Mouse (Mus musculus): ENCODE measurements around the gene Tmem92. TPM values are rescaled to one million over a fixed set of nuclear protein-coding genes. Genes with fewer than 3 reads are reported as not detected.

Gene Tmem92
- polyA plus RNA-seq, 1 experiment from 2014 or later: not detected

DNA sequence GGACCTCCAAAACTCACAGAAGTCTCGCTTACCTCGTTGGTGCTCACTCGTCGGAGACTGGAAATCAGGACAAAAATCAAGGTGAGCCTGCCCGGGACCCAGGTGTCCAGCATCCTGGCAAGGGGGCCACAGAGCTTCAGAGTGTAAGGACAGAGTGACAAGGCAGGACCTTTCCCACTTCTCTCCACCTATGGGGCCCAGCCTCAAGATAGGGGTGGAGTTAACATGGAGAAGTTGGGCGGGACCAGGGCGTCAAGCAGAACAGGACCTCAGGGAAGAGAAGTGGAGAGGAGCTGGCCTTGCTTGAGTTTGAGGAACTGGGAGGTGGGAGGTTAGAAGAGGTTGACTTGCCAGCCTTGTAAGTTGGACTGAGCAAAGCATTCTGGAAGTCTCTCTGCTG, 21.7 kb downstream of the Tmem92 start:
- Histone ChIP-seq H3K4me2 (replicated peaks) (no peak overlapping the region), H3K27ac (no peak overlapping the region), H3K4me1 (no peaks in the 10 kb centered on the region), H3K9me3 (replicated peaks) (no peaks in the 10 kb centered on the region), H3K9ac (no peak overlapping the region), H3K36me3 (no peaks in the 10 kb centered on the region), H3K27me3 (no peaks in the 10 kb centered on the region), H3K4me3 (no peak overlapping the region)
- WGBS: 77% methylated on average over 7 of the region's 7 CpGs
- no peak for ATAC-seq (ENCODE audit: low FRiP score)

GRCm38 (mm10) chr11:94760364-94760763, 22.1 kb downstream of the Tmem92 start:
- Histone ChIP-seq H3K36me3 (no peaks in the 10 kb centered on the region), H3K9me3 (replicated peaks) (no peaks in the 10 kb centered on the region), H3K27ac (no peak overlapping the region), H3K4me3 (no peak overlapping the region), H3K4me1 (no peaks in the 10 kb centered on the region), H3K9ac (no peak overlapping the region), H3K27me3 (no peaks in the 10 kb centered on the region), H3K4me2 (replicated peaks) (no peak overlapping the region)
- ATAC-seq (ENCODE audit: low FRiP score): no peak
- 91% methylated on average over 3 of the region's 3 CpGs for WGBS

DNA sequence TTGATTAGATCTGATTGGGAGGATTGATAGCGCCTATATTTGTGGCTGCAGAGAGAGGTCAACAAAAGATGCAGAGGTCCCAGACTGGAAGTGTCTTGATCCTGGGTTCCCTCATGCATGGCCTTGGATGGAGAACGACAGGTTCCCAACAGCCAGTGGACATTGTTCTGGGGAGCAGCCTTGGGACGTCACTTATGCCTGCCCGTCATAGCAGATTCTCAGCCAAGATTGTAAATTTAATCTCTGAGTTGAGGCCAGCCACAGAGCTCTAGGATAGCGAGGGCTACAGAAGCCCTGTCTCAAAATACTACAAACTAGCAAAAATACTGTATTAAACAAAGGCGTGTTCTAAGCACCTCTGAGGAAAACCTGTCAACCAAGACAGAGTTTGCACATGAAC, 22.6 kb downstream of the Tmem92 start:
- Histone ChIP-seq H3K4me1 (no peaks in the 10 kb centered on the region), H3K27ac (no peak overlapping the region), H3K9ac (no peak overlapping the region), H3K4me2 (replicated peaks) (no peak overlapping the region), H3K36me3 (no peaks in the 10 kb centered on the region), H3K4me3 (no peak overlapping the region), H3K9me3 (replicated peaks) (no peaks in the 10 kb centered on the region), H3K27me3 (no peaks in the 10 kb centered on the region)
- no peak for ATAC-seq (ENCODE audit: low FRiP score)
- 84% methylated on average over 6 of the region's 6 CpGs for WGBS

GRCm38 (mm10) chr11:94752946-94753713, 29.4 kb downstream of the Tmem92 start:
- 52% methylated on average over 2 of the region's 2 CpGs for WGBS
- no peaks in the 10 kb centered on the region for H3K36me3 ChIP-seq

GRCm38 (mm10) chr11:94741732-94742272, 40.7 kb downstream of the Tmem92 start, which contains the start of gene Cdc34b:
Gene Cdc34b, plus strand, starts transcription at chr11:94741782.
- no peaks in the 10 kb centered on the region for H3K36me3 ChIP-seq
- no peaks in the 10 kb centered on the region for H3K27me3 ChIP-seq
- no peak within 1 kb of the TSS for H3K4me3 ChIP-seq
- 80% methylated on average over 29 of the region's 29 CpGs for WGBS
- no peaks in the 10 kb centered on the region for H3K4me1 ChIP-seq
- ATAC-seq (ENCODE audit: low FRiP score): no peak
- no peaks in the 10 kb centered on the region for H3K9me3 ChIP-seq (replicated peaks)
- H3K27ac ChIP-seq: no peak within 1 kb of the TSS
- no peak within 1 kb of the TSS for H3K9ac ChIP-seq
- no peak within 1 kb of the TSS for H3K4me2 ChIP-seq (replicated peaks)

More at GRCm38 (mm10) chr11:94752946-94753713, 29.4 kb downstream of the Tmem92 start:
- Histone ChIP-seq H3K4me1 (no peaks in the 10 kb centered on the region), H3K4me2 (replicated peaks) (no peak overlapping the region), H3K4me3 (no peak overlapping the region), H3K9me3 (replicated peaks) (no peaks in the 10 kb centered on the region), H3K27ac (no peak overlapping the region), H3K9ac (no peak overlapping the region), H3K27me3 (no peaks in the 10 kb centered on the region)
- ATAC-seq (ENCODE audit: low FRiP score): no peak

- no peaks in the 10 kb centered on the region for H3K4me1 ChIP-seq
- H3K27ac ChIP-seq: no peak overlapping the region
- ATAC-seq (ENCODE audit: low FRiP score): no peak
- WGBS: 70% methylated on average over 2 of the region's 2 CpGs
- no peaks in the 10 kb centered on the region for H3K36me3 ChIP-seq
- no peak overlapping the region for H3K4me2 ChIP-seq (replicated peaks)
- H3K27me3 ChIP-seq: no peaks in the 10 kb centered on the region; the same call in 1 of the 2 replicates
- H3K4me3 ChIP-seq: no peak overlapping the region
- no peak overlapping the region for H3K9ac ChIP-seq
- no peaks in the 10 kb centered on the region for H3K9me3 ChIP-seq (replicated peaks)
These were observed 46.8 kb downstream of the Tmem92 start for GRCm38 (mm10) chr11:94735746-94736145.

- Histone ChIP-seq H3K9ac (no peak overlapping the region), H3K9me3 (replicated peaks) (no peaks in the 10 kb centered on the region), H3K4me1 (no peaks in the 10 kb centered on the region), H3K27me3 (no peaks in the 10 kb centered on the region; the same call in 1 of the 2 replicates), H3K27ac (no peak overlapping the region), H3K4me3 (no peak overlapping the region), H3K4me2 (replicated peaks) (no peak overlapping the region), H3K36me3 (no peaks in the 10 kb centered on the region)
- ATAC-seq (ENCODE audit: low FRiP score): no peak
- WGBS: 39% methylated on average over 8 of the region's 8 CpGs
These were observed 49.7 kb downstream of the Tmem92 start for GRCm38 (mm10) chr11:94732773-94733172.

- no peak overlapping the region for H3K27ac ChIP-seq
- WGBS: 90% methylated on average over 12 of the region's 12 CpGs
These were observed 51.3 kb downstream of the Tmem92 start for GRCm38 (mm10) chr11:94731229-94731628.

DNA sequence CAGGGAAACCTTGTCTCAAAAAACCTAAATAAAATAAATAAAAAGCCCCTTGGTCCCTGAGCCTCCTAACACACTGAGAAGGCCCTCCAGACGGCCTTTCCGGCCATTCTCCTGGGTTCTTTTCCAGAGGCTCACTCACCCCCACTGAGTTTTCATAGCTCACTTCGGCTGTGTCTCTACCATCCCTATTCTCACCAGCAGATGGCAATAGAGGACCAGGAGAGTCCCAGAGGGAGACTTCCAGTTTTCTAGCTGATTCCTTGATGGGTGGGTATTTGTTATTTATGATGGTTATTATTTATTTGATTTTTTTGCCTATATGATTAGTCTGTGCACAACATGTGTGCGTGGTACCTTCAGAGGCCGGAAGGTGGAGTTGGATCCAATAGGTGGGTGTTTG, 52.2 kb downstream of the Tmem92 start:
- Histone ChIP-seq H3K9me3 (replicated peaks) (no peaks in the 10 kb centered on the region), H3K4me1 (no peaks in the 10 kb centered on the region), H3K9ac (no peak overlapping the region), H3K27me3 (no peaks in the 10 kb centered on the region; the same call in 1 of the 2 replicates), H3K36me3 (no peaks in the 10 kb centered on the region), H3K4me3 (no peak overlapping the region), H3K27ac (no peak overlapping the region), H3K4me2 (replicated peaks) (no peak overlapping the region)
- 41% methylated on average over 5 of the region's 5 CpGs for WGBS
- ATAC-seq (ENCODE audit: low FRiP score): no peak

More at GRCm38 (mm10) chr11:94731229-94731628, 51.3 kb downstream of the Tmem92 start:
- H3K4me3 ChIP-seq: no peak overlapping the region
- no peak for ATAC-seq (ENCODE audit: low FRiP score)
- H3K9ac ChIP-seq: no peak overlapping the region
- H3K27me3 ChIP-seq: no peaks in the 10 kb centered on the region; the same call in 1 of the 2 replicates
- no peaks in the 10 kb centered on the region for H3K4me1 ChIP-seq
- no peak overlapping the region for H3K4me2 ChIP-seq (replicated peaks)
- H3K9me3 ChIP-seq (replicated peaks): no peaks in the 10 kb centered on the region
- H3K36me3 ChIP-seq: no peaks in the 10 kb centered on the region

DNA sequence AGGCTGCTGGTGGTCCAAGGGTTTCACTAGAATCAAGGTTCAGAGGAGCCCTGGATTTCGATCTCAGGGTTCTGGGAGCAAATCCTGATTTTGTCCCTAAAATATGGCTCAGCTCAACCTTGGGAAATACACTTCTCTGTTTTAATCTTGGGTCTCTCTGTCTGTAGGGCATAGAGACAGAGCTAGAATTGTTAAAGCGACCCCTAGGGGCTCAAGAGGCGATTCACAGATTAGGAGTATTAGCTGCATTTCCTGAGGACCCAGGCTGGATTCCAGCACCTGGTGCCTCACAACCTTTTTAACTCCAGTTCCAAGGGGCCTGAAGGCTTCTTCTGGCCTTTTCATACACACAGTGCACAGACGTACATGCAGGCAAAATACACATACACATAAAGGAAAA, 52.9 kb downstream of the Tmem92 start:
- WGBS: 35% methylated on average over 4 of the region's 4 CpGs
- no peak for ATAC-seq (ENCODE audit: low FRiP score)

DNA sequence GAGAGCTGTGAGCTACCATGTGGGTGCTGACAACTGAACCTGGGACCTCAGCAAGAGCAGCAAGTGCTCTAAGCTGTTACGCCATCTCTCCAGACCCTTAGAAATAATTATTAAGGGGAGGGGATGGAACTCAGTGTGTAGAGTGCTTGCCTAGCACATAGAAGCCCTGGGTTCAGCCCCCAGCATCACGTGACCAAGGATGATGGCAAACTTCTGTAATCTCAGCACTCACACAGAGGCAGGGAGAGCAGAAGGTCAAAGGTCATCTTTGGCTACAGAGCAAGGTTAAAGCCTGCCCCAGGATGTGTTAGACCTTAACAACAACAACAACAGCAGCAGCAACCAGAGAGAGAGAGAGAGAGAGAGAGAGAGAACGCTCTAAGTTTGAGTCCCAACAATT, 54.0 kb downstream of the Tmem92 start:
- no peaks in the 10 kb centered on the region for H3K4me1 ChIP-seq
- no peaks in the 10 kb centered on the region; the same call in 1 of the 2 replicates for H3K27me3 ChIP-seq
- ATAC-seq (ENCODE audit: low FRiP score): no peak
- no peak overlapping the region for H3K9ac ChIP-seq
- H3K27ac ChIP-seq: no peak overlapping the region
- no peak overlapping the region for H3K4me3 ChIP-seq
- no peak overlapping the region for H3K4me2 ChIP-seq (replicated peaks)
- WGBS: 75% methylated on average over 3 of the region's 3 CpGs
- H3K36me3 ChIP-seq: no peaks in the 10 kb centered on the region
- no peaks in the 10 kb centered on the region for H3K9me3 ChIP-seq (replicated peaks)

More for the DNA sequence above, 52.9 kb downstream of the Tmem92 start:
- Histone ChIP-seq H3K4me1 (no peaks in the 10 kb centered on the region), H3K4me3 (no peak overlapping the region), H3K36me3 (no peaks in the 10 kb centered on the region), H3K27me3 (no peaks in the 10 kb centered on the region; the same call in 1 of the 2 replicates), H3K4me2 (replicated peaks) (no peak overlapping the region), H3K27ac (no peak overlapping the region), H3K9ac (no peak overlapping the region), H3K9me3 (replicated peaks) (no peaks in the 10 kb centered on the region)

DNA sequence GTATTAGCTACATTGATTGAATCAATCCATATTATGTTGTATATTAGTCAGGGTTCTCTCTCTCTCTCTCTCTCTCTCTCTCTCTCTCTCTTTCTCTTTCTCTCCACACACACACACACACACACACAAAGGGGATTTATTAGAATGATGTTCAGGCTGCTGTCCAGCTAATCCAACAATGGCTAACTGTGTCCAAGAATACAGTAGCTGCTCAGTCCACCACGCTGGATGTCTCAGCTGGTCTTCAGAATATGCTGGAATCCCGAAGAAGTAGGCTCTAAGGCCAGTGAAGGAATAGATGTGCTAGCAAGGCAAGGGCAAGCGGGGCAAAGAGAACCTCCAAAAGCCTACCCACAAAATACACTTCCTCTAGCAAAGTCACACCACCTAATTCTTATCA, 55.2 kb downstream of the Tmem92 start:
- H3K9ac ChIP-seq: no peak overlapping the region
- H3K4me2 ChIP-seq (replicated peaks): no peak overlapping the region
- no peak overlapping the region for H3K4me3 ChIP-seq
- H3K4me1 ChIP-seq: no peaks in the 10 kb centered on the region
- WGBS: 78% methylated on average over 3 of the region's 3 CpGs
- ATAC-seq (ENCODE audit: low FRiP score): no peak
- H3K36me3 ChIP-seq: no peaks in the 10 kb centered on the region
- no peak overlapping the region for H3K27ac ChIP-seq
- no peaks in the 10 kb centered on the region for H3K27me3 ChIP-seq
- no peaks in the 10 kb centered on the region for H3K9me3 ChIP-seq (replicated peaks)

All from hindbrain, embryonic 12.5 days (tissue).